Comparison of ENCODE assay signal across 12 mouse cellular contexts in the genomic region with DNA sequence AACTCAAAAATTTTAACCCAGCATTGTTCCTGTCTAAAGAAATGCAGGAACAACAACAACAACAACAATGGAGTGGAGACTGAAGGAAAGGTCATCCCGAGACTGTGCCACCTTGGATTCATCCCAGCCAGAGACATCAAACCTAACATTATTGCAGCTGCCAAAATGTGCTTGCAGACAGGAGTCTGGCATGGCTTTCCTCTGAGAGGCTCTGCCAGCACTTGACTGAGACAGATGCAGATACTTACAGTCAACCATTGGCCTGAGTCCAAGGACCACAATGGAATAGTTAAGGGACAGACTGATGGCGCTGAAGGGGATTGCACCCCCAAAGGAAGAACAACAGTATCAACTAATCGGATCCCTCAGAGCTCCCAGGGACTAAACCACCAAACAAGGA.
DNase-seq lines count a peak whose midpoint lies in the region; ATAC-seq and TF ChIP-seq lines count a peak whose summit lies in the region.
"Had no signal": no experiment of that assay in that cellular context is flagged by ENCODE, and none has a peak within 500 bp of the region (broad histone marks: within the 10 kb centered on the region; RNA-seq: fewer than 3 reads in every experiment).

No protein-coding gene starts in this region.

- no peaks in the 10 kb centered on the region for H3K9me3 ChIP-seq in hindbrain, embryonic 13.5 days
- H3K9me3 ChIP-seq in hindbrain, embryonic 12.5 days (replicated peaks), result no peaks in the 10 kb centered on the region
- no peaks in the 10 kb centered on the region for H3K9me3 ChIP-seq in midbrain, postnatal 0 days (ENCODE audit: low read length)
- H3K9me3 ChIP-seq in midbrain, embryonic 15.5 days, result no peaks in the 10 kb centered on the region
- H3K9me3 ChIP-seq in heart, embryonic 12.5 days (replicated peaks), result peaks cover 4% of the 10 kb centered on the region; the same call in 1 of the 2 replicates
- H3K9me3 ChIP-seq: limb, embryonic 15.5 days had no signal

- no peak overlapping the region for H3K9ac ChIP-seq in hindbrain, embryonic 13.5 days
- no peak overlapping the region for H3K9ac ChIP-seq in hindbrain, embryonic 12.5 days
- no peak overlapping the region for H3K9ac ChIP-seq in midbrain, postnatal 0 days (replicated peaks; ENCODE audit: low read length, poor library complexity, severe bottlenecking)
- no peak overlapping the region for H3K9ac ChIP-seq in midbrain, embryonic 15.5 days
- no peak overlapping the region for H3K9ac ChIP-seq in heart, embryonic 12.5 days
- H3K9ac ChIP-seq: limb, embryonic 15.5 days had no signal

- H3K4me3 ChIP-seq in hindbrain, embryonic 13.5 days, result no peak overlapping the region
- H3K4me3 ChIP-seq in hindbrain, embryonic 12.5 days, result no peak overlapping the region
- H3K4me3 ChIP-seq in midbrain, postnatal 0 days (ENCODE audit: low read depth, low read length), result no peak overlapping the region
- H3K4me3 ChIP-seq in midbrain, embryonic 15.5 days, result no peak overlapping the region
- no peak overlapping the region for H3K4me3 ChIP-seq in heart, embryonic 12.5 days
- H3K4me3 ChIP-seq: limb, embryonic 15.5 days had no signal

- no peak overlapping the region for H3K4me2 ChIP-seq in hindbrain, embryonic 13.5 days
- H3K4me2 ChIP-seq in hindbrain, embryonic 12.5 days (replicated peaks), result no peak overlapping the region
- H3K4me2 ChIP-seq in midbrain, postnatal 0 days (ENCODE audit: low read depth, low read length, poor library complexity, severe bottlenecking), result no peak overlapping the region
- no peak overlapping the region for H3K4me2 ChIP-seq in midbrain, embryonic 15.5 days
- H3K4me2 ChIP-seq in heart, embryonic 12.5 days, result 0 out of 2 replicates have a peak overlapping the region, but pooled peaks have one; percentile 9
- H3K4me2 ChIP-seq: limb, embryonic 15.5 days had no signal

- no peaks in the 10 kb centered on the region for H3K27me3 ChIP-seq in hindbrain, embryonic 13.5 days
- no peaks in the 10 kb centered on the region for H3K27me3 ChIP-seq in hindbrain, embryonic 12.5 days
- H3K27me3 ChIP-seq in midbrain, postnatal 0 days (ENCODE audit: insufficient read depth, low read length), result no peaks in the 10 kb centered on the region
- H3K27me3 ChIP-seq in midbrain, embryonic 15.5 days (replicated peaks), result no peaks in the 10 kb centered on the region
- no peaks in the 10 kb centered on the region for H3K27me3 ChIP-seq in heart, embryonic 12.5 days (replicated peaks)
- H3K27me3 ChIP-seq: limb, embryonic 15.5 days had no signal

- no peak overlapping the region for H3K27ac ChIP-seq in hindbrain, embryonic 13.5 days
- no peak overlapping the region for H3K27ac ChIP-seq in hindbrain, embryonic 12.5 days
- no peak overlapping the region for H3K27ac ChIP-seq in midbrain, postnatal 0 days (ENCODE audit: low read depth, low read length)
- no peak overlapping the region for H3K27ac ChIP-seq in midbrain, embryonic 15.5 days
- peak overlapping the region; percentile 57 for H3K27ac ChIP-seq in heart, embryonic 12.5 days (ENCODE audit: poor library complexity, severe bottlenecking)
- H3K27ac ChIP-seq: limb, embryonic 15.5 days had no signal

- peak; percentile 41 for DNase-seq in midbrain, postnatal 0 days (ENCODE audit: low spot score)
- no peak for DNase-seq in embryo, embryonic 11 days
- no peak for DNase-seq in kidney, postnatal 25 days
- DNase-seq: adrenal gland, postnatal 36 days; cerebellum, adult 11-12 months; kidney, adult 2 months; layer of hippocampus, adult 9-11 months had no signal

- H3K36me3 ChIP-seq in hindbrain, embryonic 13.5 days, result no peaks in the 10 kb centered on the region
- H3K36me3 ChIP-seq in hindbrain, embryonic 12.5 days, result no peaks in the 10 kb centered on the region
- no peaks in the 10 kb centered on the region for H3K36me3 ChIP-seq in midbrain, postnatal 0 days (ENCODE audit: insufficient read depth, low read length)
- H3K36me3 ChIP-seq in midbrain, embryonic 15.5 days (replicated peaks), result no peaks in the 10 kb centered on the region
- no peaks in the 10 kb centered on the region for H3K36me3 ChIP-seq in heart, embryonic 12.5 days
- H3K36me3 ChIP-seq: limb, embryonic 15.5 days had no signal

- no peaks in the 10 kb centered on the region for H3K4me1 ChIP-seq in hindbrain, embryonic 13.5 days (replicated peaks)
- no peaks in the 10 kb centered on the region for H3K4me1 ChIP-seq in hindbrain, embryonic 12.5 days
- no peaks in the 10 kb centered on the region for H3K4me1 ChIP-seq in midbrain, postnatal 0 days (ENCODE audit: insufficient read depth, low read length)
- H3K4me1 ChIP-seq in midbrain, embryonic 15.5 days, result no peaks in the 10 kb centered on the region
- H3K4me1 ChIP-seq in heart, embryonic 12.5 days (replicated peaks), result peaks cover 10% of the 10 kb centered on the region; the same call in 1 of the 2 replicates
- H3K4me1 ChIP-seq: limb, embryonic 15.5 days had no signal

- WGBS in hindbrain, embryonic 13.5 days, result 77% methylated on average over 3 of the region's 3 CpGs
- 76% methylated on average over 3 of the region's 3 CpGs for WGBS in hindbrain, embryonic 12.5 days
- 71% methylated on average over 3 of the region's 3 CpGs for WGBS in midbrain, postnatal 0 days
- 74% methylated on average over 3 of the region's 3 CpGs for WGBS in midbrain, embryonic 15.5 days
- WGBS in heart, embryonic 12.5 days, result 42% methylated on average over 3 of the region's 3 CpGs

- no peak for TF ChIP-seq CTCF in midbrain, postnatal 0 days (IDR thresholded peaks at IDR 0.05)

- ATAC-seq in hindbrain, embryonic 13.5 days (ENCODE audit: low FRiP score), result peak; percentile 49; the same call in 1 of the 2 replicates
- no peak for ATAC-seq in hindbrain, embryonic 12.5 days (ENCODE audit: low FRiP score)
- no peak for ATAC-seq in midbrain, postnatal 0 days (ENCODE audit: low FRiP score)
- ATAC-seq in midbrain, embryonic 15.5 days (replicated peaks), result no peak
- peak; percentile 75 for ATAC-seq in heart, embryonic 12.5 days (ENCODE audit: insufficient number of reproducible peaks, low FRiP score)

Comparison
In these comparisons a context has a peak if more than half of its experiments do, and no peak if none do; other contexts are left out.
1. ATAC-seq: peak in hindbrain, embryonic 13.5 days (single experiment) and heart, embryonic 12.5 days (single experiment); none in hindbrain, embryonic 12.5 days (single experiment), midbrain, postnatal 0 days (single experiment) and midbrain, embryonic 15.5 days (single experiment).